Mouse (Mus musculus) olfactory bulb, adult 2 months (tissue): ENCODE data around the gene Cyba.

Experiments
- CTCF ChIP-seq: fragments of 200-500 bp; IDR thresholded peaks from 2 replicates; pipeline ENCODE4 v1.5.1; 2012; ENCODE audit warnings: low read depth, mild to moderate bottlenecking, low read length, moderate library complexity; ENCODE audit not compliant: insufficient read depth
- POLR2A ChIP-seq: fragments of 200-500 bp; IDR thresholded peaks from 2 replicates; pipeline ENCODE4 v1.6.1; 2012; ENCODE audit warnings: mild to moderate bottlenecking, low read depth, low read length, moderate library complexity; ENCODE audit not compliant: insufficient read depth

GRCm38 (mm10) chr8:122469407-122469806 is 36.7 kb upstream of the Cyba start:
- TF ChIP-seq CTCF (no peak), POLR2A (no peak)
